Mouse (Mus musculus): ENCODE measurements around the gene Stx6. TPM values are rescaled to one million over a fixed set of nuclear protein-coding genes. Genes with fewer than 3 reads are reported as not detected.

Stx6 gene
- total and polyA plus RNA-seq, 3 experiments = 26.0 to 33.4 (median 31.8) TPM

DNA sequence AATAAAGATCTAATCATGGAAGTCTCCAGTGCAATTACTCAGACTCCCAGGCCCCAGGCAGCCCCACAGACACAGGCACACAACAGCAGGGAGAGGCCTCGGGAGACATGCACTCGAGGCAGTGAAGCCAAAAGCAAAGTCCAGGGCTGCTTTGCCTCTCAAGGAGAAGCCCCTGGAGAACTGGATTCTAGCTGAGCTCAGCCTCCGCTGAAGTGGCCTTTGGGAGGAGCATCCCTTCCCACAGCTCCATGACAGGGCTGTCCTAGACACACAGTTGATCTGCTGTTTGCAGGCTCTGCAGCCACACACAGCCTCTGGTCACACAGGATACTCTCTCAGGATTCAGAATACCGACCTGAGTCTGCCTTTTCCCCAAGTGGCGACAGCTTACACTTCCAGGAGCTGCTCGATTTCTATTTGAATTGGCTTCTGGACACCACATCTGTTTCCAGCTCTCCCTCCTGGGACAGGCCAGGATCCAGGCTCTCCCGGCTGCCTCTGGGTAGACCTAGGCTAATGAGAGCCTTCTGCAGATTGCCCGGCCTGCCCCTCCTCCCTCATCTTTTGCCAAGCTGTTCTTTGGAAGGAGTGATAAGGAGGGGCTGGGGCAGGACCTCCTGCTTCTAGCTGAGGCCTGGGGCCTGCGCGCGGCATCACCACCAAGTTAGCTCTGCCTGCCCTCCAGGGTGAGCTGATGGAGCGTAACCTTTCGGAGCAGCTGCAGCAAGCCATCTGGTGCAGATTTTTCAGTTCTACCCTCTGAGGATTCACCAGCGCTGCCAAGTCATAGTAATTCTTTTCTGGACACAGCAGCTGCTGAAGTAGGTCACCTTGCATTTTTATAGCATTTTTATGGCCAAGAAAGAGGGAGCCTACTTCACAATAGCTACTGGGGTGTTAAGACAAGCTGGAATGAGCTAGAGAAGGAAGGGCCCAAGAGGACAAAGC is 71.2 kb downstream of the Stx6 start:
- peak; percentile 67; the same call in 1 of the 2 replicates for TF ChIP-seq TCF12 (IDR thresholded peaks at IDR 0.05; ENCODE audit: low read depth, low read length)
- TF ChIP-seq MAX (IDR thresholded peaks at IDR 0.05; ENCODE audit: low read length) = no peak
- no peak for TF ChIP-seq E2F4 (IDR thresholded peaks at IDR 0.05; ENCODE audit: insufficient replicate concordance, low read depth, low read length)
- TF ChIP-seq EP300 (IDR thresholded peaks at IDR 0.05; ENCODE audit: low read length) = peak; percentile 36; the same call in 1 of the 2 replicates
- TF ChIP-seq NRF1 (IDR thresholded peaks at IDR 0.05; ENCODE audit: low read depth, low read length) = peak; percentile 44; the same call in 1 of the 2 replicates
- TF ChIP-seq ETS1 (conservative IDR thresholded peaks at IDR 0.05; ENCODE audit: low read depth, low read length) = no peak
- TF ChIP-seq PAX5 (IDR thresholded peaks at IDR 0.05; ENCODE audit: low read length) = no peak
- no peak for TF ChIP-seq POLR2AphosphoS2 (IDR thresholded peaks at IDR 0.05; ENCODE audit: low read depth, low read length)
- TF ChIP-seq CHD2 (IDR thresholded peaks at IDR 0.05; ENCODE audit: low read length) = no peak
- no peak for TF ChIP-seq MAZ (IDR thresholded peaks at IDR 0.05; ENCODE audit: low read depth, low read length)
- Histone ChIP-seq H3K4me1 (ENCODE audit: control insufficient read depth in 1 of 2, insufficient read depth in 2 of 2) (peaks cover 8 to 67% of the 10 kb centered on the region in 2 experiments), H3K79me2 (replicated peaks; ENCODE audit: control insufficient read depth, extremely low read depth, insufficient read depth, poor library complexity, severe bottlenecking) (no peaks in the 10 kb centered on the region), H3K36me3 (replicated peaks in 1 of 2; ENCODE audit: control insufficient read depth in 1 of 2, insufficient read depth in 1 of 2, low read length in 1 of 2) (peaks cover 0 to 28% of the 10 kb centered on the region in 2 experiments), H3K9ac (ENCODE audit: insufficient read depth, low read depth) (no peak overlapping the region), H3K9me3 (replicated peaks; ENCODE audit: low read length) (no peaks in the 10 kb centered on the region), H3K4me2 (ENCODE audit: insufficient read depth, low read depth, poor library complexity, severe bottlenecking) (no peak overlapping the region), H3K27ac (ENCODE audit: insufficient read depth, low read depth) (no peak overlapping the region), H3K4me3 (replicated peaks in 1 of 3; ENCODE audit: low read depth in 2 of 3, low read length in 2 of 3, poor library complexity in 1 of 3) (no peak overlapping the region), H3K27me3 (replicated peaks) (no peaks in the 10 kb centered on the region)
- dilution Hi-C loops (cut with MboI; ENCODE audit: extremely low pct_ligation_motif_present, extremely low pct_unique_long_range_greater_than_20kb, low sequenced_read_pairs) (no loop called here), in situ Hi-C loops (cut with MboI; ENCODE audit: low pct_ligation_motif_present, low pct_unique_long_range_greater_than_20kb, low sequenced_read_pairs) (loop anchor here (5.0 to 10.0 kb wide), 2 partner anchors 58 to 445 kb away; no protein-coding TSS in a partner anchor)
- DNase-seq (ENCODE audit: extremely low read depth) = peak; percentile 54

DNA sequence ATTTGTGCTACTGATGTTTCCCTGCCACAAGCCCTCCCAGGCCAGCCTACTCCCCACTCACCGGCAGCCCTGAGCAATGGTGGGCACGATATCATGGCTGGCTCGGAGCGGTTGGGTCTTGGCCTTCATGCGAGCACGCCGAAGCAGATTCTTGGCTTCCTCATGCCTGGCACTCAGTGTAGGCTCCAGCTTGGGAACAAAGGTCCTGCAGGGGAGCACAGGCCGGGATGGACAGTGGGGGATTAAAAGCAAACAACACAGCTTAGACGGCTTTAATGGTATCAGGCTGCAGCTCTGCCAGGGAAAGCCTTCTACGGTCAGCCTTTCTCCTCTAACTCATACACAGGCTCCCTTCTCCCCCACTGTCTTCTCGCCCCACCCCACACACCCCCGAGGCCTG is 73.9 kb downstream of the Stx6 start:
- Histone ChIP-seq H3K4me2 (ENCODE audit: insufficient read depth, low read depth, poor library complexity, severe bottlenecking) (no peak overlapping the region), H3K4me1 (ENCODE audit: control insufficient read depth in 1 of 2, insufficient read depth in 2 of 2) (peaks cover 6 to 57% of the 10 kb centered on the region in 2 experiments; a peak in 2 of 4 replicates), H3K27me3 (replicated peaks) (peaks cover 2% of the 10 kb centered on the region), H3K36me3 (replicated peaks in 1 of 2; ENCODE audit: control insufficient read depth in 1 of 2, insufficient read depth in 1 of 2, low read length in 1 of 2) (peaks cover 0 to 11% of the 10 kb centered on the region in 2 experiments), H3K9ac (ENCODE audit: insufficient read depth, low read depth) (no peak overlapping the region), H3K4me3 (replicated peaks in 1 of 3; ENCODE audit: low read depth in 2 of 3, low read length in 2 of 3, poor library complexity in 1 of 3) (no peak overlapping the region), H3K79me2 (replicated peaks; ENCODE audit: control insufficient read depth, extremely low read depth, insufficient read depth, poor library complexity, severe bottlenecking) (no peaks in the 10 kb centered on the region), H3K27ac (ENCODE audit: insufficient read depth, low read depth) (no peak overlapping the region), H3K9me3 (replicated peaks; ENCODE audit: low read length) (no peaks in the 10 kb centered on the region)
- no peak for TF ChIP-seq JUN (IDR thresholded peaks at IDR 0.05; ENCODE audit: insufficient read depth, low read depth, low read length)
- TF ChIP-seq JUND (conservative IDR thresholded peaks at IDR 0.05; ENCODE audit: low read depth, low read length) = no peak
- no peak for TF ChIP-seq TBP (conservative IDR thresholded peaks at IDR 0.05; ENCODE audit: low read depth, low read length)
- TF ChIP-seq SMC3 (IDR thresholded peaks at IDR 0.05; ENCODE audit: low read depth, low read length) = no peak
- dilution Hi-C loops (cut with MboI; ENCODE audit: extremely low pct_ligation_motif_present, extremely low pct_unique_long_range_greater_than_20kb, low sequenced_read_pairs) = no loop called here
- in situ Hi-C loops (cut with MboI; ENCODE audit: low pct_ligation_motif_present, low pct_unique_long_range_greater_than_20kb, low sequenced_read_pairs) = no loop called here
- DNase-seq (ENCODE audit: extremely low read depth) = no peak
